Mouse (Mus musculus): Measurements from ENCODE around the gene Gpr157.
"Not testable (repeated sequence)": the region's sequence is repeated elsewhere in the genome, so short reads cannot be mapped to it uniquely, and the experiment has no call there.

Gpr157 gene

DNA sequence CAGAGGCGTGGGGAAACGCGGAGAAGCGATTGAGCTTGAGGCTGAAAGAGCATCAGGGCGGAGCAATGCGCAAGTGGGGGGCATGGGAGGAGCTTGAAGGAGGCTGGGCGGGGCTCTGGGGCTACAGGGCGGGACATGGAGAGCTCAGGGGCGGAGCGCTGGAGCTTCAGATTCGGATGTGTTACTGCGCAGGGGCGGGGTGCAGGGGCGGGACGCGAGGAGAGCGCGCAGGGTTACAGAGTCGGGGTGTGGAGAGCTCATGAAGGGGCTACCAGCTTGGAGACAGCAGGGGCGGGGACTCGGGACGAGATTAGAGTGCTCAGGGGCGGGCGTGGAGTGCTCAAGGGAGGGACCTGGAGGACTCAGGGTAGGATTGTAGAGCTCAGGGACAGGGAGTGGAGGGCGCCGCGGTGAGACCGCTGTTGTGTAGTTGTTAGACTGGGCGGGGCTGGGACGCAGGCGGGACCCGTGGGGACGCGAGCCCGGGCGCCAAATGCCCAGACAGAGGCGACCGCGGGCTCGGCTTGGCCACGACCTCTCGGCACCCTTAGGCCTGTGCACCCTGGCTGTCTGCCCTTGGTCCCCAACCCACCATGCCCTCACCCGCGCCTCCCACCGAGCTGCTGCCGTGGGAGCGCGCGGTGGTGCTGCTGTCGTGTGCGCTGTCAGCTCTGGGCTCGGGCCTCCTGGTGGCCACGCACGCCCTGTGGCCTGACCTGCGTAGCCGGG, at the start of gene Gpr157:
TSS of gene Gpr157 (plus strand) at position 205 of the 729 bp plus-strand sequence.
- DNase-seq (ENCODE audit: low read depth) = peak; percentile 89

DNA sequence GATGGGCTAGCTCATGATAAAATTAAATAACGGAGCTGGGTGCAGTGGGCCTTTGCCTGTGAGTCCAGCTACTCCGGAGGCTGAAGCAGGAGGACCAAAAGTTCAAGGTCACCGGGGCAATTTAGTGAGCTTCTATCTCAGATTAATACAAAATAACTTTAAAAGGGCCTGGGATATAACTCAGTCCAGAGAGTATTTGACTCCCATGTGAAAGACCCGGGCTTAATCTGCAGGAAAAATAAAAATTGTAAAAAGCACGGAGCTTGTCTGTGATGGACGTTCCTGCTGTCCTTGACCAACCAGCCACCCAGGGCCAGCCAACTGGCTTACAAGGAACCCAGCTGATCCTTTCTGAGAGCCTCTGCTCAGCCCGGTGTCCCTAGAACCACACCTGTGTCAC, 48.6 kb upstream of the Gpr157 start:
- no peak for DNase-seq (ENCODE audit: low read depth)

DNA sequence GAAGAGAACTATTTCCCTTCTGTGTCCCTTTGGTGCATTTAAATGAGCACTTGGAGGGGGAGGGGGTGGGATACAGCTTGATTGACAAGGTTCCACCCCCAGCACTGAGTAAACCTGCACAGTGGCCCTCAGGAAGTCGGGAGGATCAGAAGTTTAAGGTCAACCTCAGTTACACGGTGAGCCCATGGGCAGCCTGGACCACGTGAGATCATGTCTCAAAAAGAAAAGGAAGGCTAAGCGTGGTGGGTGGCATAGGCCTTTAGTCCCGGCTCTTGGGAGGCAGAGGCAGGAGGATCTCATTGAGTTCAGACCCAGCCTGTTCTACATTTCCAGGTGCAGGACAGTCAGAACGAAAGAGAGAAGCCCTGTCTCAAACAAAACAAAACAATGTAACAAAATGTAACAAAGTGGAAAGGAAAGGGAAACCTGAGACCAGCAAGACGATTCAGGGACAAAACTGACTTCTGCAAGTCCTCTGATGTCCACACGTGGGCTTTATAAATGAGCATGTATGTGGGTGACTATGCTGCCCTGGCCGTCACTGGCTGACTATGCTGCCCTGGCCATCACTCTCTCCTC, 47.1 kb upstream of the Gpr157 start:
- no peak for DNase-seq (ENCODE audit: low read depth)

DNA sequence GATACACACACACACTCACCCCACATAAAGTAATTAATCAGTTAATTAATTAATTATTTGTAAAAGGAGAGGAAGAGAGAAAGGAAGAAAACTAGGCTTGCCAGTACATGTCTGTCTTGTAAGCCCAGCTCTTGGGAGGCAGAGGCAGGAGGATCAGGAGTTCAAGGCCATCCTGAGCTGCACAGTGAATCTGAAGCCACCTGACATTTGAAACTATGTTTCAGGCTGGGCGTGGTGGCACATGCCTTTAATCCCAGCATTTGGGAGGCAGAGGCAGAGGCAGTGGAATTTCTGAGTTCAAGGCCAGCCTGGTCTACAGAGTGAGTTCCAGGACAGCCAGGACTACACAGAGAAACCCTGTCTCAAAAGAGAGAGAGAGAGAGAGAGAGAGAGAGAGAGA, 46.3 kb upstream of the Gpr157 start:
- DNase-seq (ENCODE audit: low read depth) = not testable (repeated sequence)

DNA sequence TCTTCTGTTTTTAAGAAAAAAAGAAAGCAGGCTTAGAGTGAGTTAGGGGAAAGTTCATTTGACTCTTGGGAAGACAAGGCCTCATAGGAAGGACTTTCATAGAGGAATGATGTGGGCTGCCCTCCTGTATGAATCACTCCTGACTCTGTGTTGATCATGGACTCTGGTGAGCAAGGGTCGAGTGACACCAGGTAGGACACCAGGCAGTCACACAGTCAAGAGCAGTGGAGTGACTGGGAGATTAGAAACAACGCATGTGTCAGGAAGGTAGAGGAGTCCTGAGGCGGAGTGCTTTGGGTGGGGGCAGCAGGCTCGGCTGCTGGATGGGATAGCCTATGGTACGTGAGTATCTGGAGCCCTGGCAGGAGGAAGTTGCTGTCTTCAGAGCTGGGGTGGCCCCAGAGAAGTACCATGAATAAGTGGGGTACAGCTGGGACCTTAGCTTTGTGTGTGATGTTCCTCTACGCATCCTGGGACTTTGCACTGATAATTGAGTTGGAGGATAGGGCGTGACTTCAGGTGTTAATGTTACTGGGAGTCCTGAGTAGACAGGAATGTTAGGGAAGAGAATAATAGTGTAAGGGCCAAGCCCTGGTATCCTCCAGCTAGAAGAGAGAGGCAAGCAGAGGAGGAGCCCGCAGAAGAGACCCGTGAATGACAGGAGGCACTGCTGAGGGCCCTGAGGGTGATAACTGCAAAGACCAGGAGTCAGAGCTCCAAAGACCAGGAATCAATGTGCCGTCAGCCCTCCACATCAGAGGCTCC, 45.6 kb upstream of the Gpr157 start:
- no peak for DNase-seq (ENCODE audit: low read depth)

DNA sequence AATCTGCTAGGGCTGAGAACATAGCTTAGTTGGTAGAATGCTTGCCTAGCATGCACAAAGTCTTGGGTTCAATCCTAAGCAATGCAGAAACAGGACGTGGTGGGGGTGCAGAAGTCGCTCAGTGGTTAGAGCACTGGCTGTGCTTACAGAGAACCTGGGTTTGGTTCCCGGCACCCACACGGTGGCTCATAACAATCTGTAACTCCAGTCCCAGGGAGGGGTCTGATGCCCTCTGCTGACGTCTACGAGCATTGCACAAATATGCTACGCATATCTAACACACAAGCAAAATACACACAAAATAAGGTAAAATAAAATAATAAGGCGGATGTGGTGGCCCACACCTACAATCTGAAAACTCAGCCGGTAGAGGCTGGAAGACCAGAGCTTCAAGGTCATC, 43.6 kb upstream of the Gpr157 start:
- no peak for DNase-seq (ENCODE audit: low read depth)

DNA sequence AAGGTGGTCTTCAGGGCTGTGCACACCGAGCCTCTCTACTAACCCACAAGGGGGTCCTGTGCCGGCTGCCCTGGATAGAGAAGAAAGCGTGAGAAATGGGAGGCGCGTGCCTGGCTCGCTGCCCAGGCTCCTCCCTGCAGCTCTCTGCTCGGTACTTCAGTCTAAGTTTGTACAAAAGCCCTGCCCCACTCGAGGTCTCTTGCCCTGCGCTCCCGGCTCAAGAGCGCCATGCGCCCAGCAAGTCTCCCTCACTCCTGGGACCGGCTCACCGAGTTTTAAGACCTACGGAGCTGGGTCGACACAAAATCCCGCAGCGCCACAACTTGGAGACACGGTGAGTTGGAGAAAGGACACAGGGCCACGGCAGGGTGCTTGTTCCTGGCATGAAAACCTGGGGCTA, 39.1 kb upstream of the Gpr157 start:
- DNase-seq (ENCODE audit: low read depth) = no peak

DNA sequence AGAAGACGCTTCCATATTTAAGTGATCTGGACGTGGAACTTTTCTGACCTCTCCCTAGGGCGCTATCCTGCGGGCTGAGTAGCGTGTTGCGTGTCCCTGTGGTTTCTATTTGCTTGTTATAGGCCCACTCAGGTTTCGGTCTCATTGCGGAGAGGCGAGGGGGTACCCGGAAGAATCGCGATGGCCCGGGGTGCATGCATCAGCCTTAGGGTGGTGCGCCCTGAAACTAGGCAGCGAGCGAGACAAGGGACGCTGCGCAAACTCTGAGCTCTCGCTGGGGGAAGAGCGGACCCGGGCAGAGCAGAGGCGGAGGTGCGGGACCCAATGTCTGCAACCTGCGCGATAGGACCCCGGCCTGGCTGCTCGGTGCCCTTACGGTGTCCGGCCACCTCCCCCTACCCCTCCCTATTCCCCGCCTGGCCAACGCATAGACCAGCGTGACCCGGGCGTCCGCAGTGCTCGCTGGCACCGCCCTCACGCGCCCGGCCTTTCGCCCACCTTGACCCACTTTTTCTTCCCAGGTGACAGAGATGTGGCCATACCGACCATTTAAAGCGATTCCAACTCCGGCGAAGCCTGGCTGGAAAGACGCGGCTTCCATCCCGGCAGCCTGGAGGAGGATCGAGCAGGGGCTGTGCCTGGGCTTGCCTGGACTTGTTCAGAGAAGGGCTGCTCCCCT, 38.5 kb upstream of the Gpr157 start:
- DNase-seq (ENCODE audit: low read depth) = no peak

DNA sequence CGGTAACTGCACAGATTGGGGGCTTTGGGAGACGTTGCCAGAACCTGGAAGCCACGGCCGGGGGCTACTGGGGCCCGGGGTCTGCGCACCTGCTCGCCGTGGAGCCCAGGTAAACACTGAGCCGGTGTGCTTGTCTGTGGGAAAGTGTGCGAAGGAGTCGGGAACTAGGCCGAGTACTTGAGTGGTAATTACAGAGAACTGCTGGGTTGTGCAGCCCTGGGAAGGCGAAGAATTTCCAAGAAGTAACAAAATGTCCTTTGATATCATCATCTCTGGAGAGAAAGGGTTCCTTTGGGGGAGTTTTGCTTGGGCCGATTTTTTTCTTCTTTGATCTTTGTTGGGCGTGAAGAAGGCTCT, 38.0 kb upstream of the Gpr157 start:
- DNase-seq (ENCODE audit: low read depth) = no peak

DNA sequence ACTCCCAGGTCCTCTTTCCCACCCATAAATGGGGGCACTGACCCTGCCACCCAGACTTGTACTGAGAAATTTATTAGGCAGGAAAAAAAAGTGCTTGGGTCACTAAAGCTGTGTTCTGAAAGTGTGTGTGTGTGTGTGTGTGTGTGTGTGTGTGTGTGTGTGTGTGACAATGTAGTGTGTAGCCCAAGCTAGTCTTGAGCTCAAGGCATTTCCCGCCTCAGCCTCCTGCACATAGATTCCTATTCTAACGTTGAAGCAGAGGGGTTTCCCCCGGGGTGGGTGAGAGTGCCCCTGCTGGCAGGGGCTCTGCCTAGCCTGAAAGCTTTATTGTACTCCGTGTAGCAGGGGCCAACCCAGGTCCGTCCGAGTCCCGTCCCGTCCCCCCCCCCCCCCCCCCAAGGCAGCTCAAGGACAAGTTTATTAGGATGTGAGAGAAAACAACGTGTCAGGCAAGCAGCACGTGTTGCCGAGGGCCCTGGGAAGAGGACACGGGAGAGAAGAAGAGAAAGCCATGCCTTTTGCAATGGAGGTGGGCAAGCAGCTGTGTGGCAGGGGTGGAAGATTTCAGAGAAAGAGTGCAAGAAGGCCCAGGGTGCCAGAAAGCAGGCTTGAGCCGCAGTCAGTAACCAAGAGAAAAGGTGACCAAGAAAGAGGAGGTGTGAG, 37.5 kb upstream of the Gpr157 start:
- DNase-seq (ENCODE audit: low read depth) = no peak

DNA sequence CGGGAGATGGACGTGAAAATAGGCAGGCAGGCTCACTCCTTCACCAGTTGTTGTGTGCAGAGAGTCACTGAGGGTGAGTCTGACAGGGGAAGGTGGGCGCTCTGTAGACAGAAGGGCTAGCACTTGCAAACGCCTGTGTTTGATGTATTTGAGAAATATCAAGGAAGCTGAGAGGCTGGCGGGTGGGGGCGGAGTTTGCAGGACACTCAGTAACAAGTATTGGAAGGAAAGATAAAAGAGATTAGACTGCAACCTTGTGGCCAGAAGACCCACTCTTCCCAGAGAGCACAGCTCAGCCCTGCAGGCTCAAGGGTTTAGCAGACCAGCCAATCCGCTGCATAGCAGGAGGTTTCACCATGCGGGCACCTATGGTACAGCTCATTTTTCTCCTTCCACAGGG, 35.7 kb upstream of the Gpr157 start:
- DNase-seq (ENCODE audit: low read depth) = no peak

DNA sequence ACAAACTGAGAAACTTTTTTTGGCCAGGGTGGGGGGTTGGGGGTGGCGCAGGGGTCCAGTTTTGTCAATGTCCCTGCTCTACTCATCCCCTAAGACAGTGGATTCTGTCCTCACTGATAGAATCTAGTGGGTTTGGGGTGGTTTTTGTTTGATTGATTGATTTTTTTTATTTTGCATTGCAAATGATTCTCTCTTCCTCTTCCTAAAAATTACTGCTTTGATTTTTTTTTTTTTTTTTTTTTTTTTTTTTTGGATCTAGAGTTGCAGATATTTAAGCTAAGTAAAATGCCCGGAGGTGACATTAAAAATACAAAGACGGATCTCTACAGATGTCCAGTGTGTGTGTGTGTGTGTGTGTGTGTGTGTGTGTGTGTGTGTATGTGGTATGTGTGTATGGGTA, 34.8 kb upstream of the Gpr157 start:
- DNase-seq (ENCODE audit: low read depth) = no peak

DNA sequence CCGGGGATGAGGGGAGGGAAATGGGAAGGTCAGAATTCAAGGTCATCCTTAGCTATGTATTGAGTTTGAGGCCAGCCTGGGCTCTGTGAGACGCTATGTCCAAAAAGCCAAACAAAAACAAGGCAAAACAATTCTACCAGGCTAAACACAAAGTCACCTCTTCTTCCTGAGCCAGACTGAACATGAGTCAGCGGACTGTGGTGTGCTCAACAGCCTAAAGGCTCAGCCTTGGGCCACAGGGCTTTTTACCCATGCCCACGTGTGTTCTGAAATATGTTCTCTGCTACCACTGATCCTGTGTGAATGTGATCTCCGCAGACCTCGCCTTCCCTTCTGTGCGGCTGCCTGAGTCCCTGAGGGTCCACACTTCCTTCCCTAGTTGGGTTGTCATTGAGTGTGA, 31.0 kb upstream of the Gpr157 start:
- DNase-seq (ENCODE audit: low read depth) = no peak

DNA sequence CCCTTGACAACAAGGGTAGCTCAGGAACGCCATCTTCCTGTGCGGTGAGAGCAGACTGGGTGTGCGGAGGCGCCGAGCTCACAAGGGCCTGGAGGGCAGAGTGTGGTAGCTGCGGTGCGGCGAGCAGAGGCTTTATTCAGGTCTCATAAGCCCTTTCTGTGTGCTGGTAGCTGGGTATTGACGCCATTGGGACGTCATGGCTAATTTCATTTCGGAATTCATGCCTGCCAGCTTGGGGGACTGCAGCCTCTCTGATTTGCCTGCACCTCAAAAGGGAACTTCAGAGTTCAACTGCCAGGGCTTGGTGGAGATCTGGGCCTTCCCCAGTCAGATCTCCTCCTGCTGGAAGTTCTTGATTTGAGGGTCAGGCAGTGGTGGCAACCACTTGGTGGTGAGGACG, 29.4 kb upstream of the Gpr157 start:
- DNase-seq (ENCODE audit: low read depth) = no peak

DNA sequence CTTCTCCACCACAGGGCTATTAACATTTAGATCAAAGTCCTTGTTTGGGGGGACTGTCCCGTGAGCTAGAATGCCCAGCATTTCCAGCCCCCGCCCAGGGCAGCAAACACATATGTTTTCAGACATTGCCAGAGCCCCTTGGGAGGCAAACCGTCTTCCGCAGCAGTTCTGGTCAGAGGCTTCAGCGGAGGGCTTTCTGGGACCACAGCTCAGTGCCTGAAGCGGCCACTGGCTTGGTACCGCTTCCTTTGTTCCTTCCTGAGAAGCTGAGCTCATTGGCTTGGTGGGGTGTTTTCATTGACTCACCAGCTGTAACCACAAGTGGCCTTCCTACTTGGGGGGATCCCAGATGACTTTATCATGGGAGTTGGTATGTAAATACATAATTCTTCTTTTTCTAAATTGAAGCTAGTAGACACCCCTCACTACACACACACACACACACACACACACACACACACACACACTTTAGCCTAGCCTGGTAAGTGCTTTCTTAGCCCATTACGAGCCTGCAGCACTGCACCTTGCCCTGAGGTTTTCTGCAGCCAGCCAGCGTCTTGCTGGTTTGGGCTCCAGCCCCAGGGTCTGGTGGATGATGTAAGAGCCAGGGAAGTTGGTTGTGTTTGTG, 27.2 kb upstream of the Gpr157 start:
- DNase-seq (ENCODE audit: low read depth) = no peak

DNA sequence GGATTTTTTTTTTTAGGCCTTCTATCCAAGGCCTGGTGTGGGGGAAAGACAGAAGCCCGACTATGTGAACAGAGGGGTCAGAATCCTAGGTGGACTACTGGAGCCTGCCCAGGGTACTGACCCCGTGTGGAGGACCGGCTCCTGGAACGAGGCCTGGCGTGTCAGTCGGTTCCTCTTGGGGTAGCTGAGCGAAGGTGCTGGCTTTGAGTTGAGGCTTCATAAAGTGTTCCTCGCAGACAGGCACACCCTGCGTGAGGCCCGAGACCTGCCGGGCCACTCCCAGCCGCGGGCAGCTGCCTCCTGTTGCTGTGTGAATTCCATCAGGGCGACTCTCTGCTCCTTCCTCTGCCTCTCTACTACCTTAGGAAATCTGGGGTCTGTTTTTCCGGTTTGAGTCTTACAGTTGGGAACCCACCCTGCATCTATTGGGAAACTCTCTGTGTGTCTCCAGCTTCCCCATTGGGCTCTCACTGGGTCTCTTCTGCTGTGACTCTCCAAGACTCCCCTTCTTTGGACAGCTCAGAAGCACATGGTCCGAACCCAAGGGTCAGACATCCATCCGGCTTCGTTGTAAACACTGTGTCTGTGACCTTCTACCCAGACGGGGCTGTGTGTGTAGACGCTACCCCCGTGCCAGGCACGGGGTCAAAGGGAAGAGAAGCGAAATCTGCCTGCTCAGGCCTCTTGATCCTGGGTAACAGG, 26.5 kb upstream of the Gpr157 start:
- DNase-seq (ENCODE audit: low read depth) = no peak

DNA sequence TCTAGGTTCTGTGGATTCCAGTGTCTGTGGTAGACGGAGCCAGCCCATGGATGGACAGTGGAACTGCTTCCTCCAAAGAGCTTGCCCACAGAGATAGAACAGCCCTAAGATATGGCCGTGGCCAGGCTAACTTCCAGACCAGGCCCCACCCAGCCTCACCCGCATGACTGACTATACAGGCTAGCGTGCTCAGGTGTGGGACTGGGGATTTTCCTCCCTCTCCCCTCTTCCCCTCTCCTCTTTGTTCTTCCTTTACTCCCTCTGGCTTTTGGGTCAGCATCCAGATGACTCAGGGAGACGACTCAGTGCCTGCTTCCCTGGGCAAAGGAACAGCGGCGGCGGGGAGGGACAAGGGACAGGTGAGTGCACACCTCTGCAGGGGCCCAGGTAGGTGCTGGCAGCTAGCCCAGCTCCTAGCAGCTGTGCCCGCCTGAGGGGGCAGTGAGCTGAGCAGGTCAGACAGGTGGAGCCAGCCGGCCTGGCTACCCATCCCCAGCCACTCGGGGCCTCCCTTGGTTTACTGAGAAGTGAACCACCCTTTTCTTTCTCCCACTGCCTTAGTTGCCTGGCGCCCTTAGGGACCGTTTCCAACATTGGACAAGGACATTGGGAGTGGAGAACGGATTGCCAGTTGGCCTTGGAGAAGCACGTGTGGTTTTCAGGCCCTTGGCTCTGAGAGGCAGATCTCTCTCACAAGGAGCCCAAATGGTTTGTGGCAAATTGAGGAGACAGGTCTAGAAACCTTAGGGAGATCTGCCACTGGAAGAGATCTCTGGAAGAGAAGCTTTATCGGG, 25.5 kb upstream of the Gpr157 start:
- no peak for DNase-seq (ENCODE audit: low read depth)

DNA sequence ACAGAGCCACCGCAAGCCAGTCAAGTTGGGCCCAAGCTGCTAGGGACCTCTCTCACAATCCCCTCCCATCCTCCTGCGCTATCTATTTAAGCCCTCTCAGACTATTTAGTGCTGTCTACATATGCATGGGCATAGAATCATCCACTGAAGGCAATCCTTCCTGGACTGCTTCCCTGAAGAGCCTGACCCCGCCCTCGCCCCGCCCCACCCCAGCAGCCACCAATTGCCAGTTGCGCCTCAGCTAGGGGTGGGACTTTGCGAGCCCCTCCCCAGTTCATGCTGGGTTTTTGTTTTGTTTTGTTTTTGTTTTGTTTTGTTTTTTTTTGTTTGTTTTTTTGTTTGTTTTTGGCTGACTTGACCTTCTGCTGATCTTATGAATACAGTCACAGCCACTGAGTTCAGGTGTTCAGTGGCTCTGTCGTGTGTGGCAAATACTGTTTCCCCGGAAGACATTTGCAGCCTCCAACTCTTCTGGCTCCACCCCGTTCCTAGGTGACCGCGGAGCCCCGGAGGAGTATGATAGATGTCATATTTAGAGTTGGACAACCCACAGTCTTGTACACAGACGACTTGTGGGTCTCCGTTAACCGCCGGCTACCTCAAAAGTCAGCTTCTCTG, 20.4 kb upstream of the Gpr157 start:
- DNase-seq (ENCODE audit: low read depth) = peak; percentile 8

DNA sequence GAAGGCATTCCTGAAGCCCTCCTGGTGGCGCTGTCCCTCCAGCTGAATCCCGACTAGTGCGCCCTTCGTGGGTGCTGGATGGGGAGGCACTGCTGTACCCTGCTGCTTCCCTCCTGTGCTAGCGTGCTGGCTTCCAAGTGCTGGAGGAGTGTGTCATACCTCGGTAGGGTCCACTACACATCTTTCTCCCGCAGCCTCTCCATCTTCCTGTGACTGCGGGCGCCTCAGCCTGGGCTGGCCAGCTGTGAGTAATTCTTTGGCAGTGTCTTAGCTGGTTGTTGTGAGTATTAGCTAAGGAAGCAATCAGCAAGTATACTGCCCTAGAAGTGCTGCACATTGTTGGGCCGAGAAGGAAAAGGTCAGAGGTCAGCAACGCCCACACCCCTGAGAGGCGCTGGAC, 18.9 kb upstream of the Gpr157 start:
- no peak for DNase-seq (ENCODE audit: low read depth)

DNA sequence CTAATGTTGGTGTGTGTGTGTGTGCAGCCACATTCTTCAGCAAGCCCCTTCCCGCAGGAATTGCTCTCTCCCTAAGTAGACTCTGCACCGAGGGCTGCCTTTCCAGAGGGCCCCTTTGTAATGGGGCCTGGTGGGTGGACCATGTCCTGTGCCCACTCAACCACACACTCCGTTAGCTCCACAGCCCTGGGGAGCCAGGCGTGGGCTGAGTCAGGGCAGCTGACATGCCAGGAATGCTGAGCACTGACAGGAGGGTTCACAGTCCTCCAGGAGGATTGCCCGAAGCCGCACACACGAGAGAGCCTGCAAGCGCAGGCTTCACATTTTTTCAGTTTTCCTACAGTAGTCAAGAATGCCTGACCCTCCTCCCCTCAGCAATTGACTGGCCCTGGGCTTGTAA, 17.0 kb upstream of the Gpr157 start:
- no peak for DNase-seq (ENCODE audit: low read depth)
